Mouse (Mus musculus) mouse embryonic stem cell (cell line): ENCODE measurements around the gene Cenpj.

ENCODE experiments used
- in situ Hi-C, 2 experiments: fragments of 300-500 bp; cut with MboI; formaldehyde crosslinking; loops; 1 replicate in 1 of 2; 3 replicates in 1 of 2; pipeline ENCODE4 v1.14.3; 2019 to 2020; ENCODE audit warnings: low sequenced_read_pairs in 2 of 2, low pct_unique_long_range_greater_than_20kb in 1 of 2, mixed read lengths in 1 of 2; ENCODE audit not compliant: unreplicated experiment in 1 of 2

The Cenpj gene

DNA sequence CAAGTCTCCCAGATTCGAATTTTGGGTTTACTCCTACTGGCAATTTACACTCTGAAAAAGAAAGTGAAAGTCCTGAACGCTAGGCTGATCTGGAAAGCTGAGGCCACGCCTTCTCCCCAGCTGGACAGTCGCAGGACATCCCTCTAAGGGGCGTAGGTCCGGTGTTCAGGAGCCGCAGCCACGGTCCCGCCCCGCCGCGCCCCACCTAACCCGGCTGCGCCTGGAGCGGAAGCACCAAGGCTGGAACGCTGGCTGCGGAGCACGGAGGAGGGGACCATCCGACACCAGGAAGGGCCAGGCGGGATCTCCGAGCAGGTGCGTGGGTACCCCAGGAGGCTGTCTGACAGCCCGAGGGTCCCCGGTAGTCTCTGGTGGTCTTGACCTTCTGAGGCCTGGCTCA is at the start of gene Cenpj, which contains the start of gene Parp4:
Gene Cenpj (minus strand): TSS at position 10 of the 400 bp plus-strand sequence.
Gene Parp4 (plus strand): TSS at position 204 of the 400 bp plus-strand sequence.
- in situ Hi-C loops = no loop called here

DNA sequence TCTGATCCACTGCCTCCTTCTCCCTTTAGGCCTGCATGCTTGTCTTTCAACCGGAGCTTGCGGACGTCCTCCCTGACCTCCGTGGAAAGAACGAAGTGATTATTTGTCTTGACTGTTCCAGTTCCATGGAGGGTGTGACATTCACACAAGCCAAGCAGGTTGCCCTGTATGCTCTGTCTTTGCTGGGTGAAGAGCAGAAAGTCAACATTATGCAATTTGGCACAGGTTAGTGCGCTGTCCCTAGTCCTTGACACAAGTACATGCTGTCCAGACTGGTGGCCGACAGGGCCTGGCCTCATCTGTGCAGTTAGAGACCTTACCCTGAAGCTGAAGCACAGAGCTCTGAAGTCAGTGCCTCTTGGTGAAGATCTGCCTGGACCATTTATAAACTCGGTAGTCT is 45.2 kb upstream of the Cenpj start:
- in situ Hi-C loops = no loop called here

DNA sequence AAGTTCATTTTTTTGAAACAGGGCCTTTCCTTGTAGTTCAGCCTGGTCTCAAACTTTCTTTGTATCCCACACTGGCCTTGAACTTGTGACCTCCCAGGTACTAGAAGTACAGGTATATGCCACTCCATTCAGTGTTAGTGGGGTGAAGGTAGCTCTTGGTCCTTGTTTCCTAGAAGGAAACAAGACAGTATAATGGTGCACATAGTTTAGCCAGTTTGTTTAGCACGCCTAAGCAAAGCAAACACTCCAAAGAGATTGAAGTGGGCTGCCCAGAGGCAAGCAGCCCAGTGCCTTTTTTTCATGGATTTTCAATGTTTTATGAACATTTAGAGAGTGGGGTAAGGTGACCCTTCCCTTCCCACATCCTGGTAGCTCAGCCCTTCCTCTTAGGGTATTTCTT is 42.2 kb upstream of the Cenpj start:
- in situ Hi-C loops = no loop called here

DNA sequence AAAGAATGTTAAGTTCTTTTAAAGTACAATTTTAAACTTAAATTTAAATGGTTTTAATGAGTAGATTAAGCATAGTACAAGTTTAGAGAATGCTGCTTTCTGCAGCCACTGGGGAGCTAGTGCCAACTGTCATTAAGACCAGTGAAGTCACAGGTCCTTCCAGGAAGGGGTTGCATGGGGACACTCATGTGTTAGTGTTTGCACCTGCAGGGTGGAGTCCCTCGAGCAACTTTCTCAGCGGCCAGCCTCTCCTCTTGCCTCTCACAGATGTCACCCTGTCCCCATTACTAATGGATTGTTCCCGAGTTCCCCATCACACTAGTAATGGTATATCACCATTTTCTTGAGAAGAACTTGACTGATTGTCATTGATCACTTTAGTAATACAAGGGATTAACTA is 38.0 kb upstream of the Cenpj start:
- in situ Hi-C loops = no loop called here

DNA sequence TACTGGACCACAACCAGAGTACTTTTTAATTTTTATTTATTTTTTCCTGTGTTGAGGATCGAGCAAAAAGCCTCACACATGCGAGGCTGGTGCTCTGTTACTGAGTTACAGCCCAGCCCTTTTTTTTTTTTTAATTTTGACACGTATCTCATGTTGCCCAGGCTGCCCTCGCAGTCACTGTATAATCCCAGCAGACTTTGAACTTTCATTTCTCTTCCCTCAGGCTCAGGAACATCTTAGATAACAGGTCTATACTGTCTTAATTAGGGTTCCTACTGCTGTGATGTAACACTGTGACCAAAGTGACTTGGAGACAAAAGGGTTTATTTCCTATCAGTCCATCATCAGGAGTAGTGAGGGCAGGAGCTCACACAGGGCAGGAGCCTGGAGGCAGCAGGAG is 29.9 kb upstream of the Cenpj start:
- in situ Hi-C loops = no loop called here

DNA sequence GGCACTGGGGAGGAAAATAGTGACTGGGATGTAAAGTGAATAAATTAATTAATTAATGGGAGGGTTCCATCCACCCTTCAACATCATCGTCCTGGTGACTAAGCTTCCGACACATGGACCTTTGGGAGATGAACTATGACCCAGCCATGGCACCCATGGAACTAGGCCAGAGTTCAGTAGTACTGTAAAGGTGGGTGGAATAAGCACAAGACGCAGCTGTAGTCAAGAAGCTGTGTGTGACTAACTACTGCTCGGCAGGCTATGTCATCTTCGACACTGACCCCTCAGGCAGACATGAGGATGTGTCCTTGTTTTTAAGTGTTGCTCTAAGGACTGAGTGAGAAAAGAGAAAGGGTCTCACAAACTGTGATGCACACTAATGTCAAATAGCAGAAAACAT is 29.2 kb upstream of the Cenpj start:
- in situ Hi-C loops = no loop called here

DNA sequence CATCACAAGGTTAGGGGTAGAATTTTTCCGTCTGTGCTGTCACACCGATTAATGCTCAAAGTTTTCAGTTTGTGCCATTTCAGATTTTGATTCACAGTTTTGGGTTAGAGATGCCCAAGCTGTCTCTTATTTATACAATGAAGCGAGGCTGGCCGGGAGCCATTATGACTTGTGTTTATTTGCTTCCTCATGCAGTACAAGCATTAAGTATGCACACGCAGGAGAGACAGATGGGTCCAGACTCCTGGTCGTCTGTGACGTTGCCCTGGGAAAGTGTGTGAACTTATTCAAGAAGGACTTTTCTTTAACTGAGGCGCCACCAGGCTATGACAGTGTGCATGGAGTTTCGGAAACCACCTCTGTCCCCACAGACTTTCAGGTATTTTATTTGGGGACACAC is 26.8 kb upstream of the Cenpj start:
- in situ Hi-C loops = no loop called here

DNA sequence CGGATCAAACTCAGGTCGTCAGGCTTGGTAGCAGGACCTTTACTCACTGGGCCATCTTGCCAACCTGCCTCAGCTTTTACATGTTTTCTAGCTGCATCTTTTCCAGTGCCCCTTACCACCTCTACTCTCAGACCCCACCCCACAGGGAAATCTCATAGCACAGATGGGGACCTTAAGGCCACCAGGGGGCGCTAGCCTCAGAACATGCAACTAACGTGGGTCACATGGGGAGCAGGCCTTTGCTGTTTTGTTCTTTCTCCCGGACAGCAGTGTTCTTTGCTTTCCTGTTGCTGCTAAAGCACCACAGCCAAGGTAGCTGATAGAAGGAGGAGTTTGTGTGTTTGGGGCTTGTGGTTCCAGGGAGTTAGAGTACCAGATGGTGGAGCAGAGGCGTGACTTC is 23.5 kb upstream of the Cenpj start:
- in situ Hi-C loops = no loop called here

DNA sequence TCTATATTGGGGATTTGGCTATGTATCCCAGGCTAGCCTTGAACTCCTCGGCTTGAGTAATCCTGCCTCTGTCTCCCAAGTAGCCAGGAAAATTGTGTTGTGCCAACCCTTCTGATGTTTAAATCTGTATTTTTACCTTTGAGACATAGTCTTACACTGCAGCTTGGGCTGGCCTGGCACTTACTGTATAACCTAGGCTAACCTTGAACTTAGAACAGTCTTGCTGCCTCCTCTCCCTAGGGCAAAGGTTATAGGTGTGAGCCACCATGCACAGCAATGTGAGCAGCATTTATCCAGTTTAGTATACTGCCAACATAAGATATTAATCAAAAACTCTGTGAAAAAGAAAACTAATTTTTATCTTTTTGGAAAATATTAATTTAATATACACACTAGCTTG is 19.6 kb upstream of the Cenpj start:
- in situ Hi-C loops = no loop called here

DNA sequence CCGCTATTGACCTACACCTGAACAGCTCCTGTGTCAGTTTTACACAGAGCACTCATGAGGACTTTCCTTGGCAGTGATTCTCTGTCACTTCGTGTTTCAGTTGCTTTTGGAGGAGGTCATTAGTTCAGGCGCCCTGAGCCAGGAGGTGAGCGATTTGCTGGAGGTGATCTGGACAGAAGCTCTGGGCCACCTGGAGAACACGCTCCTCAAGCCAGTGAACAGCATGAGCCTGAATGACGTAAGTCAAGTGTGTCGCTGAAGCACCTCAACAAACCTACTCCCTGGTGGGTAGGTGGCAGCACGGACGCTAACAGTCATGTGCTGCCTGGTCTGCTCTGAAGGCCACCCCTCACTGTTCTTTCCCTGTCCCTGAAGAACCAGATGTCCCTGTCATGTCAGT is 17.0 kb upstream of the Cenpj start:
- in situ Hi-C loops = no loop called here

DNA sequence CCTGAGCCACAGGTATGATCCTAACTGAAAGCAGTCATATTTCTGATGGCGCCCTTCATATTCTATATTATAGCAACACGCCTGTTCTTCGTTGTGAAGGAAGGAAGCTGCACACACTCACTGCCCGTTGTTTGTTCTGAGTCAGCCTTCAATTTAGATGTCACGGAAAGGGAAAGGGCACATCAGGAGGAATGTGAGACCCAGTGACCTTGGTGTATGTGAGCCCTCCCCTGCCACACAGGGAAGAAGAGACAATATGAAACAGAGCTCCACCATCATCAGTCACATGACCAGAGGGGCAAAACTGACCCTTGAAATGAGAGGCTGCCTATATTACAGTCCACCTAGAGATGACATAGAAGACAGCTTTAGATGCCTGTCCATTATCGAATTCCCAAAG is 7.1 kb upstream of the Cenpj start:
- in situ Hi-C loops = no loop called here

DNA sequence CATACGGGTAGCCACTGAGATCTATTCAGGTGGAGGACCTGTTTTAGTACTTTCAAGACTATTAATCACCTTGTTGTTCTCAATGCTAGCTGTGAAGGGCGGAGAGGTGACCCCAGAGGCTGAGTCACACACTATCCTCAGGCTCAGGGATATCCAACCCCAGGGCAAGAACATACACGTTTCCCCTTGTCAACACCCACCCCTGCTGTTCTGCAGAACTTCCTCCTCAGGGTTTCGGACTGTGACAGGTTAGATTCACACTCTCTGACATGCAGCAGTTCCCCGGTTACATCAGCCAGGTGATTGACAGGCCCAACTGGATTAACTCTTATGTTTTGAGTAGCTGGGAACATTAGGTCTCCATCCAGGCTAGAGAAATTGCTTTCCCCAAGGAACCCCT is 5.9 kb upstream of the Cenpj start:
- in situ Hi-C loops = no loop called here

DNA sequence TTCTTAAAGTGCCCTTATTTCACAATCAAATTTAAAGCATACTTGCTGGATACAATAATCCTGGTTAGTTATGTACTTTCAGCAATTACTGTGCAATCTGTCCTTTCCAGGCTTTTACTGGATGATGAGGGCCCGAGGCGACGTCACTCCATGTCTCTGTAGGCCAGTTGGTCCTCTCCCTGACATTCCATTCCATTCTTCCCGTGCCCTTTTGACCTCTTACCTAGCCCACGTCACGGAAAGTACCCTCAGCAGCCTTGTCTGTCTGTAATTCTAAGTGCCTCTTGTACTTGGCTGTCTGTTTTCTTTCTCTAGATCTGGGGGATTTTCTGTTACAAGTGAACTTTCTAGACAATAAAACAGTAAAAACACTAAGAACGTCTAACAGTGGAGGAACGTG is 3.8 kb upstream of the Cenpj start:
- in situ Hi-C loops = no loop called here

DNA sequence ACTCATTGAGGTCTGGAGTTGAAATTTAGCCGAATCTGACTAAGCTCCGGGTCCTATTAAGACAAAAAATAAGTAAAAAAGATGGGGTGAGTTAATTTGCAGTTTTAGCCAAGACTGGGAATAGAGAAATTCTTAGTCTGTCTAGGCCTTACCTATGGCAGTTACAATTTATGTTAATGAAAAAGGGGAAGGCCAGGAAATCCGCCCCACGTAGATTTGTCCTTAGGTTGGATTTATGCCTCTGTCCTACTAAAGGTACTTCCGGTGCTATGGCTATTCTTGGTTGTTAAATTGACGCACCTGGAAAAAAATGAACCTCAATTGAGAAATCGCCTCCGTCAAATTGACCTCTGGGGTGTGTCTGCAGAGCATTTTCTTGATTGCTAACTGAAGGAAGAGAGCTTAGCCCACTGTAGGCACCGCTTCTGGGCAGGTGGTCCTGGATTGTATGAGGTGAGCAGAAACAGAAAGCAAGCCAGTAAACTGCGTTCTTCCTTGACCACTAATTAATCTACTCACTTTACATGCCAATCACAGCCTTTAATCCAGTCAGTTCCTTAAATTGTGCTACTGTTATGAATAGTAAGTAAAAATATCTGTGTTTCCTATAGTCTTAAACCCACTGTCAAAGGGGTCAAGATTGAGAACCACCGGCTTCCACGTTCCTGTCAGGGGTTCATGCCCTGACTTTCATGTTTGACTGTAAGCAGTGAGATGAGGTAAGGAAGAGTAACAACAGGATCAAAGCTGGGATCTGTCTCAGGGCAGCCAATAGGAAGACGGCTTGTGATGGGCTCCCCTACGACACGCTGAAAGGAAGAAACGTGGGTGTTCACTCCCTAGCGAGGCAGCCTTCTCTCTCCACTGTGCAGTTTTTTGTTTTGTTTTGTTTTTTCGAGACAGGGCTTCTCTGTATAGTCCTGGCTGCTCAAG is 1.0 kb upstream of the Cenpj start:
- in situ Hi-C loops = no loop called here

DNA sequence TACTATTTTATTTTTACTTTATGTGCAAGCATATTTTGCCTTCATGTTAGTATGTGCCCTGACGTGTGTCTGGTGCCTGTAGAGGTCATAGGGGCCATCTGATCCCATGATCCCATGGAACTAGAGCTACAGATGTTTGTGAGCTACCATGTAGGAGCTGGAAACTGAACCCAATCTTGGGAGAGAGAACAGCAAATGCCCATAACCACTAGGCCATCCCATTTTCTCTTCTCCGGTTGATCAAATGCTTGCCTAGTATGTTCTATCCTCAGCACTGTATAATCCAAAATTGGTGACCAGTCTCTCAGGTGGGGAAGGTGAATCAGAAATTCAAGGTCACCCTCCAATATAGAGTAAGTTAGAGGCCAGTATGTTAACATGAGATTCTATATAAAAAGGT is 2.7 kb downstream of the Cenpj start:
- in situ Hi-C loops = no loop called here

DNA sequence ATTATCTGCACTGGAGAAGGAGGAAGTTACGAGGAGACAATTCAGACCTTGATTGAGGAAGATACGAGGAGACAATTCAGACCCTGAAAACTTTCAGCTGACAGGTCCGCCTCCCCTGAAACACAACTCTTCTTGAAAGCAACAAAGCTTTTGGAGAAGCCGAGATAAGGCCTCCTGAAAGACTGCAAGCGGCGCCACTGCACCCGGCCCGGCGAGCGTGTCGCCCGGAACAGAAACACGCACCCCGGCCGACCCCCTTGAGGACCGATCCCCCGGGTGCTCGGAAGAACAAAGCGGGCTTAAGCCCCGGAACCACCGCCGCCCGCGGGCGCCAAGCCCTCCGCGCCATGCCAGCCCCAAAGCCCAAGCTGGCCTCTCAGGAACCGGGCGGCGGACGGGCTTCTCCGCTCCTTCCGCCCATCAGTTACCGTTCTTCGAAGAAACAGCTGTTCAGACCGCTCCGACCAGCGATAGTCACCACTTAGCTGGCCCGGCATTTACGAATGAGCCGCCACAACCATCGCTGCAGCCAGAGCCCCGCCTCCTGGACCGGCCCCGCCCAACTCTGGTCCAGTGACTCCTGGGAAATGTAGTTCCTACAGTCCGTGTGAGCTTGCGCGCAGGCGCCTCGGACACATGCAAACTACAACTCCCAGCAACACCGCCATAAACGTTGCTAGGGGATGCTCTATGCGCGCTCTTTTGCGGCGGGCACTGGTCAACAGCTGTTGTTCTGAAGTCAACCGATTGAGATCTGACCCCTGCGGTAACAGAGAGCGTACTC is 3.7 kb downstream of the Cenpj start:
- in situ Hi-C loops = no loop called here

DNA sequence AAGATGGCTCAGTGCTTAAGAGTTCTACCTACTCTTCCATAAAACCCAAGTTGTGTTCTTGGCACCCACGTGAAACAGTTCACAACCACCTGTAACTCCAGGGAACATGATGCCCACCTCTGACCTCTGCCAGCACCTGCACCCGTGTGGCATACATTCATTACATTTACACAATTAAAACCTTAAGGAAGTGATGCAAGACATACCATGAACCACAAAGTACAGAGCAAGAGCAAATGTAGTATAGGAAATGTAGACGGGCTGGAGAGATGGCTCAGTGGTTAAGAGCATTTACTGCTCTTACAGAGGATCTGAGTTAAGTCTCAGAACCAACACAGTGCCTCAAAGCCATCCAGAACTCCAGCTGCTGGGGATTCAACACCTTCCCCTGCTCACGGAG is 6.2 kb downstream of the Cenpj start:
- in situ Hi-C loops = no loop called here

DNA sequence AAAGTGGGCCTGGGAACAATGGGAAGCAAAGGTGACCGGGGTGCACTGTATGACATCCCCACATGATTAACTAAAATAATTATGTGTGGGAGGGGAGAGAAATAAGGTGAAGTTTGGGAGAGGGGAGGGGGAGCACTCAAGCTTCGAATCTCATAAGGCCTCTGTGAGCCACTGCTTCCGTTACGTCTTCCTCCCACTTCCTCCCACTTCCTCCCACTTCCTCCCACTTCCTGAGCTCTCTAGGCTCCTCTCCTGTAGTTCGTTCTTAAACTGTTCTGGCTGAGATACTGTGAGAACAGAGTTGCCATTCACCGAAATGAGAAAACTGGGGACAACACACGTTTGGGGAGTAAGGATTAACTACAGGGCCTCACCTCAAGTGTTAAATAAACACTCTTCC is 7.7 kb downstream of the Cenpj start:
- in situ Hi-C loops = no loop called here

DNA sequence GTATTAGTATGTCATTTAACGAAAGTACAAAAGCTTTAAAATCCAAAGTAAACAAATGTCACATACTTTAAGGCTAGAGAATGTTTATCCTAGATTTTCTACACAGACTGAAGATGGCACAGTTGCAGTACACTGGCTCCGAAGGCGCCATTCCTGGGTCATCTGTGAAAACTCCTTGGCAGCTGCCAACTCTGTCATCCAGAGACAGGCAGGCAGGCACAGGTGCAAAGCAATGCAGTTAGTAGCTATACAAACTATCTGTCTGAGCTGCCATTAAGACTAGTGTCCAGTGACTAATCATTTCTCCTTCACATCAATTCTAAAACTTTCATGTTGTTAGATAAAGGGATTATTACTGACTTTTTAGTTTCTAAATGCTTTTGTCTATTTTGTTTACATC is 16.1 kb downstream of the Cenpj start:
- in situ Hi-C loops = no loop called here

DNA sequence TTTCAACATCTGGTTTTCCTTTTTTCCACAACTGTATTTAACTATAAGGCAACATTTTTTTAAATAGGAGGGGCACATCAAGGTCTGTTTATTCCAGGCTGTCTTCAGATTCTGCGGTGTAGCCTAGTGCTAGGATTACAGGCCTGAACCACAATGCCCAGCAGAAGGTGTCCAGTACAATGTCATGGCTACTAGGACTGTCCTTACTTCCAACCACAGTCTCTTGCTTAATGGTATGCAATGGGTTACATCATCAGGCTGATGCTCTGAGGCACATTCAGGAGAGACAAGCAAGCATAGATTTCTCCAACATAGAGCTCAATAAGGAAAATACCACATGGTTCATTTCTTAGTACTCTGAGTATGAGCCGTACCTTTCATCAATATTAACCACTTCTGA is 20.5 kb downstream of the Cenpj start:
- in situ Hi-C loops = no loop called here
